Mouse (Mus musculus) embryonic facial prominence, embryonic 14.5 days (tissue): ENCODE results near the gene Klhl29. TPM values are rescaled to one million over a fixed set of nuclear protein-coding genes. Genes with fewer than 3 reads are reported as not detected.

Experiments
- ATAC-seq: fragments of 200-750 bp; cut with Nextera tagmentation; 2 replicates; pipeline ENCODE4 v1.8.0; 2017; ENCODE audit warnings: low read depth, moderate number of reproducible peaks, moderate TSS enrichment
- DNase-seq: peaks from one replicate; pipeline ENCODE4 v3.0.0-alpha.2; 2015; ENCODE audit warnings: low spot score
- H3K27ac ChIP-seq: fragments of 300-500 bp; sonication (generic); replicated peaks from 2 replicates; pipeline ENCODE4 v1.5.1; 2014; ENCODE audit warnings: low read depth, mild to moderate bottlenecking, low read length, moderate library complexity
- H3K27me3 ChIP-seq: fragments of 300-500 bp; sonication (generic); replicated peaks from 2 replicates; pipeline ENCODE4 v1.6.1; 2014; ENCODE audit warnings: low read length; ENCODE audit not compliant: control insufficient read depth, insufficient read depth
- H3K36me3 ChIP-seq: fragments of 300-500 bp; sonication (generic); 2 replicates; pipeline ENCODE4 v1.6.1; 2014; ENCODE audit warnings: low read length, mixed read lengths; ENCODE audit not compliant: control insufficient read depth, insufficient read depth
- H3K4me1 ChIP-seq: fragments of 300-500 bp; sonication (generic); 2 replicates; pipeline ENCODE4 v1.6.1; 2014; ENCODE audit warnings: antibody characterized with exemption, low read length; ENCODE audit not compliant: control insufficient read depth, insufficient read depth
- H3K4me2 ChIP-seq: fragments of 300-500 bp; sonication (generic); 2 replicates; pipeline ENCODE4 v1.6.1; 2014; ENCODE audit warnings: low read depth, mild to moderate bottlenecking, low read length, moderate library complexity, mixed read lengths
- H3K4me3 ChIP-seq: fragments of 300-500 bp; sonication (generic); 2 replicates; pipeline ENCODE4 v1.5.1; 2014; ENCODE audit warnings: low read depth, mild to moderate bottlenecking, low read length
- H3K9ac ChIP-seq: fragments of 300-500 bp; sonication (generic); 2 replicates; pipeline ENCODE4 v1.6.1; 2014; ENCODE audit warnings: low read depth, mild to moderate bottlenecking, low read length, moderate library complexity, mixed read lengths
- H3K9me3 ChIP-seq: fragments of 300-500 bp; sonication (generic); 2 replicates; pipeline ENCODE4 v1.6.1; 2016; ENCODE audit warnings: low read length; ENCODE audit not compliant: control insufficient read depth
- WGBS: fragments of 180-500 bp; shearing (Covaris S2); extraction: QIAGEN DNeasy Blood & Tissue Kit; methylation state at CpG from one replicate; pipeline ENCODE4 v1.1.7; 2014; 5-methylcytosine and 5-hydroxymethylcytosine counted together
- polyA plus RNA-seq: library from polyadenylated mRNA; unstranded; fragments of >200 nt; fragmentation: Nextera tagmentation; extraction: Ambion mirVana; gene quantifications from 2 replicates; pipeline ENCODE4 v1.2.1, GENCODE M21; 2014

Gene Klhl29
- polyA plus RNA-seq, 1 experiment from 2014 or later: 3.6 TPM

DNA sequence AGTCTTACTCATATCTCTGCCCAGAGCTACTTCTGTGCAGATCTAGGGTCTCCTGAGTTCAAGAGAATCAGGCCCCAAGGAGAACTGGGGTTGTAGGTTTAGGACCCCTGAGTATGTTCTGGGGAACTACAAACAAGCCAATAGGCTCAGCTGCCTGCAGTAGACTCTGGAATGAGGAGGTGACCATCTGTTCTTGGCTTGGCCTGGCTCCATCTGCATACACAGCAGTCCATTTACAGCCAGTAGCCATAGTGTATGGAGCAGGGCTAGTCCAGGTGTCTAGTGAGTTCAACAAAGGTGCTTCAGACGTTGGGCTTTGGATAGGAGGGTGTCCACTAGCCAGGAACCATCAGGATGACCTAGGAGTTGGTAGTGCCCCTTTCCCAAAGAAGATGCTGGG, 151.9 kb downstream of the Klhl29 start:
- H3K4me2 ChIP-seq: no peak overlapping the region

DNA sequence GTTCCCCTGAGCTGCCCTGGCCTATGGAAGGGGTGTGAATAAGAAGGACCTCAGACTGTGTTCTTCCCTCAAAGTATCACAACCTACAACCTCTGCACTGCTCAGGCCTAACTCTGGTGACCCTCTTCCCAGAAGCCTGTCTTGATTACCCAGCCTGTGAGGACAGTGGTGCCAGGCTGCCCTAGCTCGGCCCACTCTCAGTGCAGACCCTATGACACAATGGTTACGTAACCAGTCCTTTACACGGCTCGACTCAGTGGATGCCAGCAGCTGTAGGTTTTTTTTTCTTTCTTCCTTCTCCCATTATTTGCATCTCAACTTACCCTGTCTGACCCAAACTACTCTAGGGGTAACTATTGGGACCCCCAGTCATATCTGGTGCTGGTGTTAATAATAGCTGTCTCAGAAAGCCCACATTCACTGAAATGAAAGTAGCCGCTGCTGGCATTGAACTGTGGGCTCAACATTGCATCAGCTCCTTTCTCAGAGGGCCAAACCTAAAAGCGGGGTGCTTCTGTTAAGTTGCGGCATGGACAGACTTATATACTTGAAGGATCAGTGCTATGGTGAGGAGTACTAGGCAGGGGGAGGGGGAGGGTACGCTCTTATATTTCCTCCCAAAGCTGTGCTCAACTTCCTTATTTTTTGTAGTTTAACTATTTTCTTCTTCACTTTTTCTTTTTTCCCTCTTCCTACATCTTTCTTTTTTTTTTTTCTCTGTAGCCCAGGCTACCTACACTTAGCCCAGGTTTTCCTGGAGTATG, 152.9 kb downstream of the Klhl29 start:
- Histone ChIP-seq H3K36me3 (no peaks in the 10 kb centered on the region), H3K9me3 (no peaks in the 10 kb centered on the region), H3K4me2 (no peak overlapping the region), H3K27me3 (no peaks in the 10 kb centered on the region), H3K9ac (no peak overlapping the region), H3K4me1 (peaks cover 6% of the 10 kb centered on the region; the same call in 1 of the 2 replicates), H3K27ac (no peak overlapping the region), H3K4me3 (no peak overlapping the region)
- ATAC-seq (no peak), DNase-seq (no peak)
- 95% methylated on average over 8 of the region's 8 CpGs for WGBS

More for the DNA sequence above, 151.9 kb downstream of the Klhl29 start:
- H3K27ac ChIP-seq: no peak overlapping the region
- no peak overlapping the region for H3K4me3 ChIP-seq
- peaks cover 8% of the 10 kb centered on the region; the same call in 1 of the 2 replicates for H3K4me1 ChIP-seq
- DNase-seq: no peak
- no peak for ATAC-seq
- no peak overlapping the region for H3K9ac ChIP-seq
- no peaks in the 10 kb centered on the region for H3K36me3 ChIP-seq
- WGBS: 92% methylated on average over 1 of the region's 1 CpGs
- H3K9me3 ChIP-seq: no peaks in the 10 kb centered on the region
- no peaks in the 10 kb centered on the region for H3K27me3 ChIP-seq

DNA sequence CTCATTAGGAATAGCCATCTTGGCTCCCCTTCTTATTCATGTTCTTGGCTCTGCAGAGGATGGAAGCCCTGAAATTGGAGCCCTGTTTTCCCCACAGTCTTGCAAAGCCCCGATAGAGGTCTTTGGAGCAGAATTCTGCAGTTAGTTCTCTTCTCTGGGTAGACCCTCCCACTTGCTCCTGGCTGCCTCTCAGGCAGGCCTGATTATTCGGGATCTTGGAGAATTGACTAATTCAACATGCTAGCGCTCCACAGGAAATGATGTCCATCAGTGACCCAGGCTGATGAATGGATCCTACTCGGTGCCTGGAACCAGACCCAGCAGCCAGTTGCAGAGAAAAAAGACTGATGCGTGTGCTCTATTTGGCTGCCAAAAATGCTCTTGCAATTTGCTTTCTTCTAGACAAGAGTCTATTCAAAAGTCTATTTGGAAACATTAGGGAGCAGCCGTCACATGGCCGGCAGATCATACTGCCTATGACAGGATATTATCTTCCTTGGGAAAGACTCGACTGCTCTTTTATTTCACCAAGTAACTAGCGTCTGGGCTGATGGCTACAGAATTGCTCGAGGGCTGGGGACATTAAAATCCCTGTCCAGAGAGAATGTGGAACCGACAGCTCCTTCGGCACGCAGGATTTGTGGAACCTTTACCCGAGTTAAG, 155.4 kb downstream of the Klhl29 start:
- H3K27ac ChIP-seq: no peak overlapping the region
- H3K9ac ChIP-seq: no peak overlapping the region
- no peaks in the 10 kb centered on the region for H3K9me3 ChIP-seq
- H3K4me1 ChIP-seq: no peaks in the 10 kb centered on the region
- H3K36me3 ChIP-seq: no peaks in the 10 kb centered on the region
- 49% methylated on average over 13 of the region's 14 CpGs for WGBS
- H3K4me3 ChIP-seq: no peak overlapping the region
- no peaks in the 10 kb centered on the region for H3K27me3 ChIP-seq
- H3K4me2 ChIP-seq: no peak overlapping the region
- peak; percentile 30; the same call in 1 of the 2 replicates for ATAC-seq
- DNase-seq: peak; percentile 62

DNA sequence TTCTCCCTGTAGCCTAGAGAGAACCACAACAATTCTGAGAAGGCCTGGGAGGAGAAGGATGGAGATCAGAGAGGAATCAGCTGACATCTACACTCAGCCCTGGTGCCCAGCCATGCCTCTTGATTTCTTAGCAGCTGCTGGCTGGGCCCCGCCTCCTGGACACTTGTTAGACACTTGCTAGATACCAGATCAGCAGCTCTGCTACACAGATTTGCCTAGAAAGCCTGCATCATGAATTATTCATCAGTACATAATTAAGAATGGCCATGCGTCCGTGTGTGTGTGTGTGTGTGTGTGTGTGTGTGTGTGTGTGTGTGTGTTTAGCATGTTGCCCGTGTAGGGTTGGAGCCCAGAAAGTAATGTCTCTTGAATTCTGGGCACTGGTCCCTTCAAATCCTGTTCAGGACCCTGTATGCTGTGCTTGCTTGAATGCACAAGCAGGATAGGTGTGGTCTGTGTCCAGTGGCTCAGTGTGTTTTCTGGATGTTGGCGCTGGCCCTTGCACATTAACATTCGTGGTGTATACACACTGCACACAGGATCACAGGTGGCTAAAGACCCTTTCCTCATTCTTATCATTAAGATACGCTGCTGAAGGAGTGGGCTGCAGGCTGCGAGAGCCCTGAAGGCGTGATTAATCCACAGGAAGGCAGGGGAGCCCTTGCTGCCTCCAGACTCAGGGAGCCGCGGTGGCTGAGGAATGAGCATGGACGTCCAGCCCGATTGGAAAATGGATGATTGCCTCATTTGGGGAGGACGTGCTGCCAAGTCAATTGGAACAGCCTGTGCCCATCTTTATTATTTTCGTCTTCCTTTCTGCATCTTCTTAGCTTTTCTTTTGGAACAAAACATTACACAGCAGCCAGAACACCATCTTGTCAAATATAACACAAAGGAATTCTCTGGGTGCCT, 159.4 kb downstream of the Klhl29 start:
- WGBS: 49% methylated on average over 15 of the region's 15 CpGs
- H3K27me3 ChIP-seq: no peaks in the 10 kb centered on the region
- peak; percentile 72 for DNase-seq
- 0 out of 2 replicates have a peak, but pooled peaks have one; percentile 24 for ATAC-seq
- no peak overlapping the region for H3K4me2 ChIP-seq
- H3K9ac ChIP-seq: no peak overlapping the region
- no peak overlapping the region for H3K27ac ChIP-seq
- H3K4me1 ChIP-seq: peaks cover 19% of the 10 kb centered on the region; the same call in 1 of the 2 replicates
- H3K9me3 ChIP-seq: no peaks in the 10 kb centered on the region
- no peaks in the 10 kb centered on the region for H3K36me3 ChIP-seq
- H3K4me3 ChIP-seq: no peak overlapping the region

DNA sequence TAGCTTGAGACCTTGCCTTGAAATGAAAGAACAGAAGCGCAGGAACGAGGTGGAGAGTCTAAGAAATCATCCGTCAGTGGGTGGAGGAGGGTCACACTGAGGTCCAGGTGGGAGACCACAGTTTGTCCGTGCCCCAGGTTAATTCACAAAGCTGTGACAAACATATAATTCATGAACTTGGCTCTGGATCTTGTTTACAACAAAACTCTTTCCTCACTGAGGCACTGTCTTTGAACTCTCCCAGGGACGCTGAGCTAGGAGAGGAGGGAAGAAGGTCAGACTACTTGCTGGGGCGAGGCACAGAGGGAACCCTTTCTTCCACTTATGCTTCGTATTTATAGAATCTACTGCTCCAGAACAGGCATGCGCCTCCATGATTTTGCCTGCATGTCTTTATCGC, 161.2 kb downstream of the Klhl29 start:
- peaks cover 19% of the 10 kb centered on the region; the same call in 1 of the 2 replicates for H3K4me1 ChIP-seq
- no peaks in the 10 kb centered on the region for H3K27me3 ChIP-seq
- no peaks in the 10 kb centered on the region for H3K36me3 ChIP-seq
- ATAC-seq (no peak), DNase-seq (no peak)
- H3K4me3 ChIP-seq: no peak overlapping the region
- H3K9me3 ChIP-seq: no peaks in the 10 kb centered on the region
- H3K27ac ChIP-seq: 0 out of 2 replicates have a peak overlapping the region, but pooled peaks have one; percentile 6
- no peak overlapping the region for H3K4me2 ChIP-seq
- 72% methylated on average over 9 of the region's 9 CpGs for WGBS
- H3K9ac ChIP-seq: no peak overlapping the region

DNA sequence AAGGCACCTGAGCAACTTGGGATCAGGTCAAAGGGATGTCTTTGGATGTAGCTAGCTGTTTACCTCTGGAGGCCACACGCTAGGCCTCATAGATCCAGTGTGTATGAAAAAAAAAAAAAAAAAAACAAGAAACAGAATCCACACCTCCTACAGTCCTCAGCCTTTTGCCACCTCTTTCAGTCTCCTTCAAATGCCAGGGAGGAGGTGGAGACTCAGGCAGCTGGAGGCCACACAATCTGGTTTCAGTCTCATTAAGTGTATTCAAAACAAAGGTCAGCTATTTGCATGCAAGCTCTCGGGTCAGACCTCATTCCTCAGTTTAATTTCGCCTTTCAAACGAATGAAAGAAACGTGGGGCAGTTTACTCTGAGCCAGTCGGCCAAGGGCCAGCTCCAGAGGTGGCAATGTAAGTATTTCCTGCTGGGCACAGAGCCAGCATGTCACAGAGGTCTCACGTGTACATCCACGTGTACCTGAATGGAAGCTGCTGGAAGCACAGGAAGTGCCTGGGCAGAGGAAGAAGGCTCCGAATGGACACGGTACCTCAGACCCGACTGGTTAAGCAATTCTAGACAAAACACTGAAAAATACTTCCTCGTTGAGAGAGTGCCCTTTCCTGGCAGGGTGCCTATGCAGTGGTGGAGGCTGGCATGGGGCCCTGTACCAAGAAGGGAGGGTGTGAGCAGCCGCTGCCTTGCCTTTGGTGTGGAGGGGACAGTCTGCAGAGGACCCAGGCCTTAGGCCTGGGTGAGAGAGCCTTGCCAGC, 162.0 kb downstream of the Klhl29 start:
- ATAC-seq: peak; percentile 78
- Histone ChIP-seq H3K4me2 (no peak overlapping the region), H3K36me3 (no peaks in the 10 kb centered on the region), H3K4me3 (no peak overlapping the region), H3K27ac (peak overlapping the region; percentile 6), H3K9me3 (no peaks in the 10 kb centered on the region), H3K27me3 (no peaks in the 10 kb centered on the region), H3K4me1 (peaks cover 24% of the 10 kb centered on the region), H3K9ac (no peak overlapping the region)
- WGBS: 16% methylated on average over 13 of the region's 13 CpGs
- DNase-seq: peak; percentile 85

DNA sequence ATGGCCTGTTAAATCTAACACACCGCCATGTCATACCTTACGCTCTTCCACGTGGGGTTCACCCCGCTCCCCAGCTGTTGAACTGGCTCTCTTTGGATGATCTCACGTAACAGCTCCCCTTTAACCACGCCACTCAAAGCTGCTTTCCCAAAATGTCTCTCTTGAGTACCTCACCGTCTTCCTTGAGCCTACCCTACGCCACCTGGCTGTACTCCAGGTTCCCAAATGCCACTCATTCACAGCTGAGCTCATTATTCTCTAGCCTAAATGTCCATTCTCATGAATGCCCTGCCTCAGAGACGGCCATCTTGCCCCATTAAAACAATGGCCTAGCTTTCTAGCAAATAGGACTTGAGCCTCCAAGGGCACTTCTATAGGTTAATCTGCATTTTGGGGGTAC, 163.6 kb downstream of the Klhl29 start:
- Histone ChIP-seq H3K9me3 (no peaks in the 10 kb centered on the region), H3K27me3 (no peaks in the 10 kb centered on the region)
- WGBS: 91% methylated on average over 9 of the region's 9 CpGs

DNA sequence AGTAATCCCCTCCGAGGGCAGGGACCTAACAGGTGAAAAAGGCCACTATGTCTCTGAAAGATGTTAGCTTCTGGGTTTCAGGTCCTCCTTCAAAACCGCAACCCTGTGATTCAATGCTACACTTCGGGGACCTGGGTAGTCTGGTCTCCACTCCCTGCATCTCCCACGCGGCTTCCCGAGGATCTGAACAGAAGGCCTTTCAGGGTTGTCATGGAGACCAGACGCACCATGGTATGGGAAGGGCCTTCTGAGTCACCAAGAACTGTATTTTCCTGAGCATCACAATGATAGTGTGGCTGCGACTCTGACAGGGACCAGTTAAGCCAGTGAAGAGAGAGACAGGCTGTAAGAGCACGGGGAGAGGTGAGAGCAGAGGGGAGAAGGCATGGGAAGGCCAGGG, 164.7 kb downstream of the Klhl29 start:
- ATAC-seq (no peak), DNase-seq (peak; percentile 23)
- H3K27ac ChIP-seq: no peak overlapping the region
- H3K4me2 ChIP-seq: no peak overlapping the region
- WGBS: 69% methylated on average over 9 of the region's 9 CpGs
- no peak overlapping the region for H3K4me3 ChIP-seq
- H3K27me3 ChIP-seq: no peaks in the 10 kb centered on the region
- H3K36me3 ChIP-seq: no peaks in the 10 kb centered on the region
- no peaks in the 10 kb centered on the region for H3K9me3 ChIP-seq
- no peak overlapping the region for H3K9ac ChIP-seq
- peaks cover 28% of the 10 kb centered on the region for H3K4me1 ChIP-seq

More for the DNA sequence above, 163.6 kb downstream of the Klhl29 start:
- Histone ChIP-seq H3K27ac (no peak overlapping the region), H3K9ac (no peak overlapping the region), H3K4me1 (peaks cover 28% of the 10 kb centered on the region), H3K36me3 (no peaks in the 10 kb centered on the region), H3K4me2 (no peak overlapping the region), H3K4me3 (no peak overlapping the region)
- ATAC-seq (no peak), DNase-seq (no peak)
